Mouse (Mus musculus) intestine, embryonic 14.5 days (tissue): ENCODE measurements around the gene Rxfp4. TPM values are rescaled to one million over a fixed set of nuclear protein-coding genes. Genes with fewer than 3 reads are reported as not detected.

Experiments used
- ATAC-seq: fragments of 200-750 bp; cut with Nextera tagmentation; replicated peaks from 2 replicates; pipeline ENCODE4 v1.8.0; 2017; ENCODE audit warnings: low read depth, moderate number of reproducible peaks, moderate TSS enrichment, moderate library complexity; ENCODE audit not compliant: low FRiP score, low TSS enrichment
- DNase-seq: peaks from one replicate; pipeline ENCODE4 v3.0.0-alpha.2; 2018; ENCODE audit warnings: low spot score
- H3K27ac ChIP-seq: fragments of 300-500 bp; sonication (generic); 2 replicates; pipeline ENCODE4 v1.5.1; 2014; ENCODE audit warnings: low read depth, mild to moderate bottlenecking, control low read depth
- H3K27me3 ChIP-seq: fragments of 300-500 bp; sonication (generic); replicated peaks from 2 replicates; pipeline ENCODE4 v1.6.1; 2014; ENCODE audit warnings: low read length, control low read depth; ENCODE audit not compliant: control insufficient read depth, insufficient read depth
- H3K36me3 ChIP-seq: fragments of 300-500 bp; sonication (generic); 2 replicates; pipeline ENCODE4 v1.6.1; 2014; ENCODE audit warnings: low read length, control low read depth; ENCODE audit not compliant: control insufficient read depth, insufficient read depth
- H3K4me1 ChIP-seq: fragments of 300-500 bp; sonication (generic); replicated peaks from 2 replicates; pipeline ENCODE4 v1.6.1; 2014; ENCODE audit warnings: low read length, control low read depth, mixed read lengths; ENCODE audit not compliant: control insufficient read depth, insufficient read depth
- H3K4me2 ChIP-seq: fragments of 300-500 bp; sonication (generic); 2 replicates; pipeline ENCODE4 v1.6.1; 2014; ENCODE audit warnings: low read length
- H3K4me3 ChIP-seq: fragments of 300-500 bp; sonication (generic); 2 replicates; pipeline ENCODE4 v1.5.1; 2014; ENCODE audit warnings: low read depth, low read length, control low read depth, mixed read lengths
- H3K9ac ChIP-seq: fragments of 300-500 bp; sonication (generic); 2 replicates; pipeline ENCODE4 v1.6.1; 2014; ENCODE audit warnings: mild to moderate bottlenecking, low read length
- H3K9me3 ChIP-seq: fragments of 300-500 bp; sonication (generic); 2 replicates; pipeline ENCODE4 v1.6.1; 2016; ENCODE audit warnings: low read length, control low read depth; ENCODE audit not compliant: control insufficient read depth
- WGBS: fragments of 180-500 bp; shearing (Covaris S2); extraction: QIAGEN DNeasy Blood & Tissue Kit; methylation state at CpG from one replicate; pipeline ENCODE4 v1.1.7; 2014; 5-methylcytosine and 5-hydroxymethylcytosine counted together
- polyA plus RNA-seq: library from polyadenylated mRNA; unstranded; fragments of >200 nt; fragmentation: Nextera tagmentation; extraction: Ambion mirVana; gene quantifications from 2 replicates; pipeline ENCODE4 v1.2.1, GENCODE M21; 2014

The Rxfp4 gene
- polyA plus RNA-seq, 1 experiment from 2014 or later, result not detected

DNA sequence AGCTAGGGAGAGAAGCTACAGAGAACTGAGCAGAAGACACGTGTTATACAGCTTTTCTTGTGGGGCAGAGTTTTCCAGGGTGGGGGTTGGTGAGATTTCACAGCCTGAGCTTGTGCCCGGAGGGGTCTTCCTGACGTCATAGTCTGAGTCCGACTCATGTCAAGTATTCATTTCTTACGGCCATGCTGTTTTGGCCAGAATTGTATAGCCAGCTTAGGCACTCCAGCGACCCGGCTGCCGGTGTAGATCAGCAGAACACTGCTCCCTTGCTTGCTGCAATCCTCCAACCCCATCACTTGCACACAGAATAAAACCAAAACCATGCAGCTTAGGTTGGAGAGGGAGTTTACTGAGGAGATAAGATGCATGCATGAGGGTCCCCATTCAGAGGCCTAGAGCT lies 2.7 kb upstream of the Rxfp4 start:
- H3K4me3 ChIP-seq, result no peak overlapping the region
- no peak for DNase-seq
- no peak overlapping the region for H3K27ac ChIP-seq
- ATAC-seq, result no peak
- WGBS, result 75% methylated on average over 8 of the region's 8 CpGs
- no peaks in the 10 kb centered on the region for H3K4me1 ChIP-seq
- no peaks in the 10 kb centered on the region for H3K27me3 ChIP-seq
- H3K9ac ChIP-seq, result no peak overlapping the region
- no peaks in the 10 kb centered on the region for H3K9me3 ChIP-seq
- H3K36me3 ChIP-seq, result no peaks in the 10 kb centered on the region
- H3K4me2 ChIP-seq, result no peak overlapping the region

DNA sequence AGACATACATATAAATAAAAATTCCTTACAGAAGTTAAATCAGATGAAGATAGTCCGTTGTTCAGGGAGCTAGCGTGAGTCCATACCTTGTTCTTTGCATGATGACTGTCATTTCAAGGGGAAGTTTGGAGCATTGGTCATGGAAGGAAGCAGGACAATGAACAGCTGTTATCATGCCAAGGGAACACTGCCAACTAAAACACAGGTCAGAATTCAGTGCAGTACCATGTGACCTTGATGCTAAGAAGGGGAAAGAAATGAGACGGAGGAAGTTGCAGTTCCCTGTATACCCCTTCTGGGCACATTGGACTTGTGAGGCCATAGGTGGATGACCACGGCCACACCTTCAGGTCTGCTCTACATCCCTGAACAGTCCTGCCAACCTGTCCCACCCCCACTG lies 1.7 kb upstream of the Rxfp4 start:
- no peaks in the 10 kb centered on the region for H3K27me3 ChIP-seq

DNA sequence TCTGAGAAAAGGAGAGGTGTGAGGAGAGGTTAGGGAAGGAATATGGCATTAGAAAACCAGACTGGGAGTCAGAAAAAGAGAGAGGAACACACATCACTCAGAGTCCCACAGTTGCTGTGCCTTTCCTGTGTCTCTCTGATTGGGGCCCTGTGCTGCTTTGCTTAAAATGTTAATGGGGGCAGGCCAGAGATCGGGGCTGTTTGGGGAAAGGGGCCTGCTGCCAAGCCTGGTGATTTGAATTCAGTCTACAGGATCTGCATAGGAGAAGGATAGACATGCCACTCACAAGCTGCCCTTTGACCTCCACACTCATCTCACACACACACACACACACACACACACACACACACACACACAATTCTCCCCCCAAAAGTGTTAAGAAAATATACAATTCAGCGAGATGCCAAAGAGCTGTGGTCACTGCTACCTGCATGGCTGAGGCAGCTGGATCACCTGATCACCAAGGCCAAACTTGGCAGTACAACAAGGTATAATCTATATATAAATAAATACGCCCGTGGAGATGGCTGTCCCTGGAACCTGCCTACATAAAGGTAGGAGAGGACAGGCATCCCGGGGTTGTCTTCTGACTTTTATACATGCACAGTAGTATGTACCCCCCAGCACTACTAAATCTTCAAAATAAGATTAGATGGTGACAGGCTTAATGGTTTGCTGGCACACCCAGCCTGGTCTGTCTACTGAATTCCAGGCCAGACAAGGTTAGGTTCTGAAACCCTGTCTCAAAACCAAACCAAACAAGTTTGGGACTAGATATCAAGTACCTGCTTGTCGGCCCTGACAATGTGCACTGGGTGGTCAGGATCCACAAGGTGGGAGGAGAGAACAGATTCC lies 801 bp upstream of the Rxfp4 start:
- H3K27me3 ChIP-seq, result no peaks in the 10 kb centered on the region
- no peaks in the 10 kb centered on the region for H3K4me1 ChIP-seq
- H3K27ac ChIP-seq, result no peak overlapping the region
- no peak overlapping the region for H3K9ac ChIP-seq
- no peak for DNase-seq
- no peak overlapping the region for H3K4me3 ChIP-seq
- no peak overlapping the region for H3K4me2 ChIP-seq
- no peak for ATAC-seq
- H3K36me3 ChIP-seq, result peaks cover 1% of the 10 kb centered on the region; the same call in 1 of the 2 replicates
- no peaks in the 10 kb centered on the region for H3K9me3 ChIP-seq
- 68% methylated on average over 6 of the region's 6 CpGs for WGBS

More for the DNA sequence above, 1.7 kb upstream of the Rxfp4 start:
- H3K4me2 ChIP-seq, result no peak overlapping the region
- no peaks in the 10 kb centered on the region for H3K4me1 ChIP-seq
- H3K36me3 ChIP-seq, result no peaks in the 10 kb centered on the region
- 87% methylated on average over 4 of the region's 4 CpGs for WGBS
- ATAC-seq (no peak), DNase-seq (no peak)
- no peak overlapping the region for H3K9ac ChIP-seq
- H3K9me3 ChIP-seq, result no peaks in the 10 kb centered on the region
- H3K4me3 ChIP-seq, result no peak overlapping the region
- no peak overlapping the region for H3K27ac ChIP-seq

DNA sequence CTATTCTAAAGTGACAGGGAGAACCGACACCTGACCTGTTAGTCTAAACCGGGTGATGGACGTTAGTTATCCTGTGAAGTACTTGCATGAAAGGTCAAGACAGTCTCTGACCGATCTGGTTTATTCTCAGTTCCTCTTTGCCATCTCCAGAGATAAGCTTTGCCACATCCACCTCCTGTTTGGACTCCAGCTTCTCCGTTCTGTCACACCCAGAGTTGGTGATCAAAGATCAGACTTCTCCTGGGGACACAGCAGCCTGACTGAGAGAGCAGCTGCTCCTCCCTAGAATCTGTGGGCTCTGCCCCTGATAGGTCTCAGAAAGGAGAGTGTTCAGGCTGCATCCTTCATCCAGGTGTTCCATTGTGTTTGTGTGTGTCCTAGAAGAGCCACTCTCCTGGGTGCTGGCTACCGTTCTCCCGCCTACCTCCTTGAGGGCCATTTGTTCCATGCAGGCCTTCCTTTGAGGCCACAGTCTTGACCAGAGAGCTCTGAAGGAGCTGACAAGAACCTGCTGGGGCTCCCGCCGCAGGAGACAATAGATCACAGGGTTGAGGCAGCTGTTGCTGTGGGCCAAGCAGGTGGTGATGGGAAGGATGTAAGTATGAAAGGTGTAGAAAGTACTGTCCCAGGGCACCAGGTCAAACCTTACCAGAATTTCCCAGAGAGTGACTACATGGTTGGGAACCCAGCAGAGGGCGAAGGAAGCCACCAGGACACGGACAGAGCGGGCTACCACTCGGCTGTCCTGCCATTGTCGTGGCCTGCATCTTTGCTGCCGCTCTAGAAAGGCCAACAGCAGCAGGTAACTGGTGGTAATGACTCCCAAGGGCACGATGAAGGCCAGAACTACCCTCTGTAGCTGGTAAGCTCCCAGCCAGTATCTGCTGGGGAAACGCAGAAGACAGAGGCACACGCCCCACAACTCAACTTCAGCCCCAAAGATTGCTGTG lies 998 bp downstream of the Rxfp4 start:
- no peak overlapping the region for H3K9ac ChIP-seq
- no peaks in the 10 kb centered on the region for H3K4me1 ChIP-seq
- ATAC-seq, result no peak
- H3K4me3 ChIP-seq, result no peak overlapping the region
- 74% methylated on average over 18 of the region's 18 CpGs for WGBS
- no peak for DNase-seq
- no peaks in the 10 kb centered on the region for H3K27me3 ChIP-seq
- H3K4me2 ChIP-seq, result no peak overlapping the region
- H3K9me3 ChIP-seq, result no peaks in the 10 kb centered on the region
- H3K36me3 ChIP-seq, result peaks cover 19% of the 10 kb centered on the region
- no peak overlapping the region for H3K27ac ChIP-seq

DNA sequence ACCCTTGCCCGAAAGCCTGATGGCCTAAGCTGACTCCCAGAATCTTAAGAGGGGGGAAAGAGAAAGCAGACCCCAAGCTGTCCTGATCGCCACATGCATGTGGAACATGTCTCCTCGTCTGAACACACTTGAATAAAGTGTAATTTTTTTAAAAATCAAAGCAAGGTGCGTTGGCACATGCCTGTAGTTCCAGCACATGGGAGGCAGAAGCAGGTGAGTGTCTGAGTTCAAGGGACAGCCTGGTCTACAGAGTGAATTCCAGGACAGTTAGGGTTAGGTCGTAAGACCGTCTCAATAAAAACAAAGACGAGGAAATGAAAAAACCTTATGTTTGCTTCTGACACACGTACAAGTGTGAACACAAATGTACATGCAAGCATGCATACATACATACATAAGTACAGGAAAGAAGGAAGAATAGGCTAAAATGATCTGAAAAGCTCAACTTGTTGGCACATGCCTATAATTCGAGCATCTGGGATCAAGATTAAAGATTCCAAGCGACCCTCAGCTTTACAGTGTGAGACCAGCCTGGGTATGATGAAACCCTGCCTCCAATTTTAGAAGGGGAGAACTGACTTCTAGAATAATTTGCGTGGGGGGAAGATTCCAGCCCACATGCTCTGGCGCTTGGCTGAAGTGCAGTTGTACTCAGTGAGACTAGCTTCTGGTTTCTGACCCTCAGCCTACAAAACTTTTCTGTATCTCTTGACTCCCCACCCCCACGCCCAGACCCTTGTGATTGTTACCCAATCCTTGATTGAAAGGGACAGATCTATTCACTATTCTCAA lies 2.0 kb downstream of the Rxfp4 start:
- DNase-seq (no peak), ATAC-seq (no peak)
- Histone ChIP-seq H3K9ac (no peak overlapping the region), H3K27me3 (no peaks in the 10 kb centered on the region), H3K4me2 (no peak overlapping the region), H3K4me1 (no peaks in the 10 kb centered on the region), H3K27ac (no peak overlapping the region), H3K9me3 (no peaks in the 10 kb centered on the region), H3K4me3 (no peak overlapping the region), H3K36me3 (peaks cover 29% of the 10 kb centered on the region)
- 75% methylated on average over 13 of the region's 13 CpGs for WGBS

DNA sequence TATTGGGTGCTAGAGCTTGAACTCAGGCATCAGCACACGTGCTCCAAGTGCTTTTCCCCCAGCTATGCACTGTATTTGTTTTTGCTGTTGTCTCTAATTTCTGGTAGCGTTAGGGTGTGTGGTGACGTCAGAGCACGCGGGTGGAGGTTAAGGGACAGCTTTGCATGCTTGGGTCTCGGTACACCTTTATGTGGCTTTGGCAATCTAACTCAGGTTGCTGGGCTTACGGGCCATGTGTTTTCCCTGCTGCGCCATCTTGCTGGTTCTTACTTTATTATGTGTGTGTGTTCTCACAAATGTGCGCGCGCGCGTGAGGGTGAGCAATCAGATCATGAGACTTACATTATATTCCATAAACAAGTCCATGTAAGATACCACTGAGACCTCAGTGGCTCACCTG lies 3.0 kb downstream of the Rxfp4 start:
- Histone ChIP-seq H3K4me3 (no peak overlapping the region), H3K9ac (no peak overlapping the region), H3K4me2 (no peak overlapping the region), H3K27ac (no peak overlapping the region), H3K27me3 (no peaks in the 10 kb centered on the region), H3K4me1 (no peaks in the 10 kb centered on the region), H3K9me3 (no peaks in the 10 kb centered on the region), H3K36me3 (peaks cover 39% of the 10 kb centered on the region)
- WGBS, result 93% methylated on average over 13 of the region's 13 CpGs
- ATAC-seq (no peak), DNase-seq (no peak)

DNA sequence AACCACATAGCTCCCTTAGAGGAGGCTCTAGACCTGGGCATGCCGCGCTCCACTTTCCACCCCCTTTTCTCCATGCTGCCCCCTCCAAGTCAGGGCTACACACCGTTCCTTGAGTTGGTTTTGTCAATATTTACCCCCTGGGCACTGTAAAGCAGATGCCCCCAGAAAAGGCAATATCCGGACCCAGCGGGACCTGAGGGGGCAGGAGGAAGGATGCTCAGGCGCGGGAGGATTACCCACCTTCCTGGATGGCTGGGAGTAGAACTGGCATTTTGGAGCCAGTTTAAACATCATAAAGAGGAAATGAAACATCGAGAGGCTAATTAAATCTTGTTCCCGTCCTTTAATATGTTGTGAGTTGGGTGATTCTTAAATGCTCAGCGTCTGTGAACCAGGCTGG lies 3.8 kb downstream of the Rxfp4 start:
- no peak for ATAC-seq
- no peak overlapping the region for H3K9ac ChIP-seq
- H3K4me1 ChIP-seq, result no peaks in the 10 kb centered on the region
- DNase-seq, result no peak
- no peaks in the 10 kb centered on the region for H3K9me3 ChIP-seq
- no peak overlapping the region for H3K4me2 ChIP-seq
- no peaks in the 10 kb centered on the region for H3K27me3 ChIP-seq
- 84% methylated on average over 10 of the region's 10 CpGs for WGBS
- no peak overlapping the region for H3K27ac ChIP-seq
- peaks cover 46% of the 10 kb centered on the region for H3K36me3 ChIP-seq
- no peak overlapping the region for H3K4me3 ChIP-seq

DNA sequence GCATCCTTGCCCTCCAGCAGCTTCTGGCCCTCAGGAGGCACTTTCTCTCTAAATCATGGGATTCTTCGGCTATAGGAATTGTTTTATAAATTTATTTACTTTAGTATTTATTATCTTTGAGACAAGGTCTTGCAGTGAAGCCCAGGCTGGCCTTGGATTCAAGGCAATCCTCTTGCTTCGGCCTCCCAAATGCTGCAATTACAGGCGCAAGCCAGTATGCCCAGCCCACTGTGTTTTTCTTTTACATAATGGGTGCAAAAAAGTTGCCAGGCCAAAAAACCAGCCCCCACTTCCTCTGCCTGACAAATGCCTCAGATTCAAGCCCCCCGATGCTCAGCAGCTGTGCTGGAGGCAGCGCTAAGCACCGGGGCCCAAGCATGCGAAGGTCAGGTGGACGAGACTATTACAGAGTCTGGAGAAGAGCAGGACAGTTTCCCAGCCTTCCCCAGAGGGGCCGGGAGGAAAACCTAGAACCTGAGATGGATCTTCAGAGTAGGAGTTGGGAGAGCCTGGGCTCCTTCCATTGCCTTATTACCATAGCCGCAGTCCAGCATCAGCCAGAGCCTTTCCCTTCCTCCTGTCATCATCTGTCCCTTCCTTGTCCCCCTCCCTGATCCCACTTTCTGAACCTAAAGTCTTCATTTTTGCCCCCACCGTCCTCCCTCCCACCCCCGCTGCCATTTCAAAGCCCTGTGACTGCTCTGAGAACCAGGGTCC lies 4.3 kb downstream of the Rxfp4 start:
- Histone ChIP-seq H3K4me2 (no peak overlapping the region), H3K9ac (no peak overlapping the region), H3K4me1 (no peaks in the 10 kb centered on the region), H3K27ac (no peak overlapping the region), H3K27me3 (no peaks in the 10 kb centered on the region), H3K36me3 (peaks cover 52% of the 10 kb centered on the region), H3K9me3 (no peaks in the 10 kb centered on the region), H3K4me3 (no peak overlapping the region)
- DNase-seq, result no peak
- WGBS, result 80% methylated on average over 12 of the region's 12 CpGs
- ATAC-seq, result no peak
